ENCODE assay signal across 1 mouse cellular context in the genomic region with DNA sequence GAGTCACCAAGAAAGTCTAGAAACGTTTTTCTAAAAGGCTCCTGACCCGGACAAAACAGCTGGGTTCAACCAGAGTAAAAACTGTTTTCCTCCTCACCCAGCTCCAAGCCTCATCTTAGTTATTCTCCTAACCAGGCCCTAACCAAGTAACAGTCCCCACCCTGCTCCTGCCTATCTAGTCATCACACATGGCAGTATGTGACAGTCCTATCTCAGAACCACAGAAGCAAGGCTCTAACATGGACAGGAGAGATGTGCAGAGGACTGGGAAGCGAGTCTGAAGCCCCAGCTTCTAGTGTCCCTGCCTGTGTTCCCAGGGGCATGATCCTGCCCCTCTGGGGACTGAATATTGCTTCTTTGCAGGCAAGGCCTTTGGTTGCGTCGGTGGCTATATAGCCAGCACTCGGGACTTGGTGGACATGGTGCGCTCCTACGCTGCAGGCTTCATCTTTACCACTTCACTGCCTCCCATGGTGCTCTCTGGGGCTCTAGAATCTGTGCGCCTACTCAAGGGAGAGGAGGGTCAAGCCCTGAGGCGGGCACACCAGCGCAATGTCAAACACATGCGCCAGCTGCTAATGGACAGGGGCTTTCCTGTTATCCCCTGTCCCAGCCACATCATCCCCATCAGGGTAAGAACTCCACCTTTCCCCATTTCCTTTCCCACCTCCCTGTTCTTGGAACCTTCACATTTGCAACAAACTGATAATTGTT.
TF ChIP-seq lines count a peak whose summit lies in the region.

No protein-coding gene starts in this region.

TF ChIP-seq in MEL, 35 proteins besides CTCF, POLR2A, EP300 and RAD21:
- TF ChIP-seq ETS1 (IDR thresholded peaks at IDR 0.05; ENCODE audit: low read depth, low read length) (peak; percentile 82), SIN3A (IDR thresholded peaks at IDR 0.05; ENCODE audit: low read length) (peak; percentile 34; the same call in 1 of the 2 replicates), MEF2A (IDR thresholded peaks at IDR 0.05; ENCODE audit: extremely low read depth, insufficient replicate concordance, low read depth, low read length, poor library complexity, severe bottlenecking) (no peak), CHD1 (IDR thresholded peaks at IDR 0.05; ENCODE audit: low read depth, low read length) (no peak), TCF12 (IDR thresholded peaks at IDR 0.05; ENCODE audit: low read depth, low read length) (peak; percentile 97), MXI1 (IDR thresholded peaks at IDR 0.05; ENCODE audit: low read depth, low read length) (peak; percentile 29; the same call in 1 of the 2 replicates), HCFC1 (IDR thresholded peaks at IDR 0.05; ENCODE audit: low read depth, low read length) (no peak), GATA1 (IDR thresholded peaks at IDR 0.05; ENCODE audit: low read depth, low read length) (peak; percentile 92), TAL1 (IDR thresholded peaks at IDR 0.05; ENCODE audit: low read length) (peak; percentile 97), POLR2AphosphoS5 (IDR thresholded peaks at IDR 0.05; ENCODE audit: borderline replicate concordance, low read depth, low read length) (no peak), MAZ (IDR thresholded peaks at IDR 0.05; ENCODE audit: low read depth, low read length) (0 out of 2 replicates have a peak, but pooled peaks have one; percentile 27), RCOR1 (IDR thresholded peaks at IDR 0.05; ENCODE audit: low read depth, low read length) (peak; percentile 82)
